Mouse (Mus musculus): Measurements from ENCODE around the gene Ano4.
A peak's percentile ranks its signal among the peaks of the same experiment; 100 is the strongest.

Ano4 gene

GRCm38 (mm10) chr10:89344491-89345195 is at the start of gene Ano4:
Gene Ano4 (minus strand): TSS chr10:89344762.
- no peak for DNase-seq (ENCODE audit: low spot score in 2 of 2)

- no peak for DNase-seq (ENCODE audit: low spot score in 2 of 2)
Observed at GRCm38 (mm10) chr10:89392687-89393086, 48.1 kb upstream of the Ano4 start.

- no peak for DNase-seq (ENCODE audit: low spot score in 2 of 2)
Observed at GRCm38 (mm10) chr10:89391571-89392163, 47.1 kb upstream of the Ano4 start.

GRCm38 (mm10) chr10:89386461-89386860 is 41.9 kb upstream of the Ano4 start:
- no peak for DNase-seq (ENCODE audit: low spot score in 2 of 2)

GRCm38 (mm10) chr10:89383462-89383861 is 38.9 kb upstream of the Ano4 start:
- DNase-seq (ENCODE audit: low spot score in 2 of 2): peak; percentile 34 to 62

GRCm38 (mm10) chr10:89377750-89378149 is 33.2 kb upstream of the Ano4 start:
- no peak for DNase-seq (ENCODE audit: low spot score in 2 of 2)

GRCm38 (mm10) chr10:89370051-89370450 is 25.5 kb upstream of the Ano4 start:
- no peak for DNase-seq (ENCODE audit: low spot score in 2 of 2)

GRCm38 (mm10) chr10:89358933-89359332 is 14.4 kb upstream of the Ano4 start:
- no peak for DNase-seq (ENCODE audit: low spot score in 2 of 2)

GRCm38 (mm10) chr10:89354639-89355038 is 10.1 kb upstream of the Ano4 start:
- DNase-seq (ENCODE audit: low spot score in 2 of 2): no peak

- DNase-seq (ENCODE audit: low spot score in 2 of 2): no peak
Observed at GRCm38 (mm10) chr10:89351416-89351815, 6.9 kb upstream of the Ano4 start.

GRCm38 (mm10) chr10:89345606-89346005 is 1.0 kb upstream of the Ano4 start:
- no peak for DNase-seq (ENCODE audit: low spot score in 2 of 2)

- DNase-seq (ENCODE audit: low spot score in 2 of 2): no peak
Observed at GRCm38 (mm10) chr10:89345196-89345533, 603 bp upstream of the Ano4 start.

- no peak for DNase-seq (ENCODE audit: low spot score in 2 of 2)
Observed at GRCm38 (mm10) chr10:89344132-89344490, 451 bp downstream of the Ano4 start.

GRCm38 (mm10) chr10:89343716-89344115 is 846 bp downstream of the Ano4 start:
- DNase-seq (ENCODE audit: low spot score in 2 of 2): no peak

GRCm38 (mm10) chr10:89330261-89330660 is 14.3 kb downstream of the Ano4 start:
- DNase-seq (ENCODE audit: low spot score in 2 of 2): no peak

- DNase-seq (ENCODE audit: low spot score in 2 of 2): no peak
Observed at GRCm38 (mm10) chr10:89329806-89330205, 14.8 kb downstream of the Ano4 start.

- no peak for DNase-seq (ENCODE audit: low spot score in 2 of 2)
Observed at GRCm38 (mm10) chr10:89328876-89329275, 15.7 kb downstream of the Ano4 start.

GRCm38 (mm10) chr10:89327004-89327511 is 17.5 kb downstream of the Ano4 start:
- peak; percentile 22 to 40 for DNase-seq (ENCODE audit: low spot score in 2 of 2)

GRCm38 (mm10) chr10:89326383-89326782 is 18.2 kb downstream of the Ano4 start:
- no peak for DNase-seq (ENCODE audit: low spot score in 2 of 2)

- DNase-seq (ENCODE audit: low spot score in 2 of 2): no peak
Observed at GRCm38 (mm10) chr10:89307566-89307965, 37.0 kb downstream of the Ano4 start.

GRCm38 (mm10) chr10:89300346-89300745 is 44.2 kb downstream of the Ano4 start:
- DNase-seq (ENCODE audit: low spot score in 2 of 2): no peak

- no peak for DNase-seq (ENCODE audit: low spot score in 2 of 2)
Observed at GRCm38 (mm10) chr10:89292784-89293183, 51.8 kb downstream of the Ano4 start.

GRCm38 (mm10) chr10:89290698-89291097 is 53.9 kb downstream of the Ano4 start:
- no peak for DNase-seq (ENCODE audit: low spot score in 2 of 2)

GRCm38 (mm10) chr10:89289290-89289689 is 55.3 kb downstream of the Ano4 start:
- no peak for DNase-seq (ENCODE audit: low spot score in 2 of 2)
